Mouse (Mus musculus) WW6 (cell line): ENCODE data around the gene Trmt13.
"Not testable (repeated sequence)": the region's sequence is repeated elsewhere in the genome, so short reads cannot be mapped to it uniquely, and the experiment has no call there.

Experiments
- DNase-seq: peaks from one replicate; pipeline ENCODE4 v3.0.0-alpha.2; 2013; ENCODE audit warnings: low read depth, low spot score

Trmt13 gene

GRCm38 (mm10) chr3:116634091-116634490 lies 19.7 kb upstream of the Trmt13 start:
- no peak for DNase-seq

- DNase-seq: no peak
Observed at GRCm38 (mm10) chr3:116632971-116633370, 18.6 kb upstream of the Trmt13 start.

- no peak for DNase-seq
Observed at GRCm38 (mm10) chr3:116631459-116631858, 17.1 kb upstream of the Trmt13 start.

- peak; percentile 70 for DNase-seq
Observed at GRCm38 (mm10) chr3:116622641-116623040, 8.3 kb upstream of the Trmt13 start.

GRCm38 (mm10) chr3:116620636-116621370 lies 6.4 kb upstream of the Trmt13 start:
- no peak for DNase-seq

GRCm38 (mm10) chr3:116618855-116619254 lies 4.5 kb upstream of the Trmt13 start:
- DNase-seq: no peak

GRCm38 (mm10) chr3:116615318-116616068 lies 1.1 kb upstream of the Trmt13 start:
- DNase-seq: no peak

GRCm38 (mm10) chr3:116604570-116604969 lies 9.8 kb downstream of the Trmt13 start:
- DNase-seq: no peak

GRCm38 (mm10) chr3:116601781-116602180 lies 12.6 kb downstream of the Trmt13 start:
- DNase-seq: no peak

GRCm38 (mm10) chr3:116601005-116601404 lies 13.4 kb downstream of the Trmt13 start:
- DNase-seq: no peak

GRCm38 (mm10) chr3:116599705-116600104 lies 14.7 kb downstream of the Trmt13 start:
- DNase-seq: no peak

GRCm38 (mm10) chr3:116595603-116595991 lies 18.8 kb downstream of the Trmt13 start:
- no peak for DNase-seq

GRCm38 (mm10) chr3:116594728-116595602 lies 19.4 kb downstream of the Trmt13 start, which contains the start of gene Sass6:
TSS of gene Sass6 (plus strand) at chr3:116594982.
- DNase-seq: peak; percentile 94

- DNase-seq: no peak
Observed at GRCm38 (mm10) chr3:116594076-116594727, 20.2 kb downstream of the Trmt13 start.

- no peak for DNase-seq
Observed at GRCm38 (mm10) chr3:116582201-116582600, 32.2 kb downstream of the Trmt13 start.

- no peak for DNase-seq
Observed at GRCm38 (mm10) chr3:116577286-116577685, 37.1 kb downstream of the Trmt13 start.

GRCm38 (mm10) chr3:116570628-116571027 lies 43.8 kb downstream of the Trmt13 start:
- DNase-seq: no peak

- no peak for DNase-seq
Observed at GRCm38 (mm10) chr3:116563095-116563492, 51.3 kb downstream of the Trmt13 start.

GRCm38 (mm10) chr3:116562408-116563094 lies 51.8 kb downstream of the Trmt13 start, which contains the start of gene Lrrc39:
TSS of gene Lrrc39 (plus strand) at chr3:116562973.
- no peak for DNase-seq

GRCm38 (mm10) chr3:116561315-116561714 lies 53.1 kb downstream of the Trmt13 start:
- not testable (repeated sequence) for DNase-seq

GRCm38 (mm10) chr3:116551362-116551761 lies 63.0 kb downstream of the Trmt13 start:
- DNase-seq: no peak
